Mouse (Mus musculus) CD8-positive naive resting alpha-beta T cell, adult 2 months (primary cell): ENCODE results near the gene Smarce1.
A peak's percentile ranks its signal among the peaks of the same experiment; 100 is the strongest.

Experiments
- DNase-seq, 2 experiments: peaks; one replicate each; pipeline ENCODE4 v3.0.0; 2022; ENCODE audit warnings: low read depth in 2 of 2, low spot score in 2 of 2

Smarce1 gene

GRCm38 (mm10) chr11:99229641-99230260 lies 1.1 kb downstream of the Smarce1 start:
- DNase-seq: no peak

GRCm38 (mm10) chr11:99226298-99226697 lies 4.5 kb downstream of the Smarce1 start:
- no peak for DNase-seq

GRCm38 (mm10) chr11:99223310-99223709 lies 7.5 kb downstream of the Smarce1 start:
- DNase-seq: no peak

GRCm38 (mm10) chr11:99221811-99222210 lies 9.0 kb downstream of the Smarce1 start:
- DNase-seq: no peak

- DNase-seq: no peak
Observed at GRCm38 (mm10) chr11:99217248-99217986, 13.4 kb downstream of the Smarce1 start.

- no peak for DNase-seq
Observed at GRCm38 (mm10) chr11:99216181-99216580, 14.6 kb downstream of the Smarce1 start.

GRCm38 (mm10) chr11:99212693-99213092 lies 18.1 kb downstream of the Smarce1 start:
- no peak for DNase-seq

GRCm38 (mm10) chr11:99211964-99212363 lies 18.9 kb downstream of the Smarce1 start:
- DNase-seq: no peak

- no peak for DNase-seq
Observed at GRCm38 (mm10) chr11:99208105-99208669, 22.6 kb downstream of the Smarce1 start.

GRCm38 (mm10) chr11:99207449-99207848 lies 23.4 kb downstream of the Smarce1 start:
- DNase-seq: no peak

- DNase-seq: peak; percentile 14 to 45
Observed at GRCm38 (mm10) chr11:99206954-99207353, 23.9 kb downstream of the Smarce1 start.

- DNase-seq: peak; percentile 73 to 75
Observed at GRCm38 (mm10) chr11:99189154-99189582, 41.6 kb downstream of the Smarce1 start.

GRCm38 (mm10) chr11:99187348-99187747 lies 43.5 kb downstream of the Smarce1 start:
- no peak for DNase-seq

GRCm38 (mm10) chr11:99186836-99187235 lies 44.0 kb downstream of the Smarce1 start:
- DNase-seq: peak in 1 of 2 experiments; percentile 40

- no peak for DNase-seq
Observed at GRCm38 (mm10) chr11:99182575-99182974, 48.2 kb downstream of the Smarce1 start.

- no peak for DNase-seq
Observed at GRCm38 (mm10) chr11:99180071-99180470, 50.7 kb downstream of the Smarce1 start.

- DNase-seq: no peak
Observed at GRCm38 (mm10) chr11:99177925-99178198, 53.0 kb downstream of the Smarce1 start.

GRCm38 (mm10) chr11:99177054-99177924 lies 53.5 kb downstream of the Smarce1 start:
- DNase-seq: no peak

- DNase-seq: no peak
Observed at GRCm38 (mm10) chr11:99172002-99172401, 58.8 kb downstream of the Smarce1 start.

GRCm38 (mm10) chr11:99171442-99171841 lies 59.4 kb downstream of the Smarce1 start:
- DNase-seq: no peak

- peak; percentile 89 to 90 for DNase-seq
Observed at GRCm38 (mm10) chr11:99170547-99171267, 60.1 kb downstream of the Smarce1 start.
